Mouse (Mus musculus) brain, embryonic 14.5 days (tissue): ENCODE results near the gene Olfr1039.

Source experiments
- CTCF ChIP-seq: fragments of 200-500 bp; IDR thresholded peaks from 2 replicates; pipeline ENCODE4 v1.5.1; 2012; ENCODE audit warnings: inconsistent platforms, mild to moderate bottlenecking, moderate library complexity, borderline replicate concordance; ENCODE audit not compliant: insufficient read depth, insufficient read length; ENCODE audit errors: extremely low read depth
- POLR2A ChIP-seq: fragments of 200-500 bp; IDR thresholded peaks from 2 replicates; pipeline ENCODE4 v1.6.1; 2012; ENCODE audit warnings: mild to moderate bottlenecking, inconsistent platforms, borderline replicate concordance; ENCODE audit not compliant: poor library complexity, insufficient read depth, insufficient read length, severe bottlenecking; ENCODE audit errors: extremely low read depth

DNA sequence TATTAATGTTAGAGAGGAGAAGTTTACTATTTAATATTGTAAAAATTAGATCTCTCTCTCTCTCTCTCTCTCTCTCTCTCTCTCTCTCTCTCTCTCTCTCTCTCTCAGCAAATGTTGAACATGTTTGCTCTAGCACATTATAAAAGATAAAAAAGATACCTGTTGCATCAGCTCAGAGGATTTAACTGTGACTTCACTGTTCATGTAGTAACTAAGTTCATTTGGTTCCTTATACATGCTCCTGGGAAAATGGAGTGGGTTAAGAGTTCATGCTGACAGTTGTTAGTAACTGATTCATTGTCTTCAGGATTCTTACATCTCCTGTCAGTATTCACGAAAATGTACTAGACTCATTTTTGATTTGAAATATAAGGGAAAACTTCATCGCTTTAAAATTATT is 31.7 kb upstream of the Olfr1039 start, which contains the start of gene Olfr1043:
- TF ChIP-seq POLR2A (no peak), CTCF (no peak)
